Mouse (Mus musculus) intestine, embryonic 14.5 days (tissue): ENCODE results near the gene Col26a1. TPM values are rescaled to one million over a fixed set of nuclear protein-coding genes. Genes with fewer than 3 reads are reported as not detected.

Experiments
- ATAC-seq: fragments of 200-750 bp; cut with Nextera tagmentation; replicated peaks from 2 replicates; pipeline ENCODE4 v1.8.0; 2017; ENCODE audit warnings: low read depth, moderate number of reproducible peaks, moderate TSS enrichment, moderate library complexity; ENCODE audit not compliant: low FRiP score, low TSS enrichment
- DNase-seq: peaks from one replicate; pipeline ENCODE4 v3.0.0-alpha.2; 2018; ENCODE audit warnings: low spot score
- H3K27ac ChIP-seq: fragments of 300-500 bp; sonication (generic); 2 replicates; pipeline ENCODE4 v1.5.1; 2014; ENCODE audit warnings: low read depth, mild to moderate bottlenecking, control low read depth
- H3K27me3 ChIP-seq: fragments of 300-500 bp; sonication (generic); replicated peaks from 2 replicates; pipeline ENCODE4 v1.6.1; 2014; ENCODE audit warnings: low read length, control low read depth; ENCODE audit not compliant: control insufficient read depth, insufficient read depth
- H3K36me3 ChIP-seq: fragments of 300-500 bp; sonication (generic); 2 replicates; pipeline ENCODE4 v1.6.1; 2014; ENCODE audit warnings: low read length, control low read depth; ENCODE audit not compliant: control insufficient read depth, insufficient read depth
- H3K4me1 ChIP-seq: fragments of 300-500 bp; sonication (generic); replicated peaks from 2 replicates; pipeline ENCODE4 v1.6.1; 2014; ENCODE audit warnings: low read length, control low read depth, mixed read lengths; ENCODE audit not compliant: control insufficient read depth, insufficient read depth
- H3K4me2 ChIP-seq: fragments of 300-500 bp; sonication (generic); 2 replicates; pipeline ENCODE4 v1.6.1; 2014; ENCODE audit warnings: low read length
- H3K4me3 ChIP-seq: fragments of 300-500 bp; sonication (generic); 2 replicates; pipeline ENCODE4 v1.5.1; 2014; ENCODE audit warnings: low read depth, low read length, control low read depth, mixed read lengths
- H3K9ac ChIP-seq: fragments of 300-500 bp; sonication (generic); 2 replicates; pipeline ENCODE4 v1.6.1; 2014; ENCODE audit warnings: mild to moderate bottlenecking, low read length
- H3K9me3 ChIP-seq: fragments of 300-500 bp; sonication (generic); 2 replicates; pipeline ENCODE4 v1.6.1; 2016; ENCODE audit warnings: low read length, control low read depth; ENCODE audit not compliant: control insufficient read depth
- WGBS: fragments of 180-500 bp; shearing (Covaris S2); extraction: QIAGEN DNeasy Blood & Tissue Kit; methylation state at CpG from one replicate; pipeline ENCODE4 v1.1.7; 2014; 5-methylcytosine and 5-hydroxymethylcytosine counted together
- polyA plus RNA-seq: library from polyadenylated mRNA; unstranded; fragments of >200 nt; fragmentation: Nextera tagmentation; extraction: Ambion mirVana; gene quantifications from 2 replicates; pipeline ENCODE4 v1.2.1, GENCODE M21; 2014

The Col26a1 gene
- polyA plus RNA-seq, 1 experiment from 2014 or later: 10.4 TPM

DNA sequence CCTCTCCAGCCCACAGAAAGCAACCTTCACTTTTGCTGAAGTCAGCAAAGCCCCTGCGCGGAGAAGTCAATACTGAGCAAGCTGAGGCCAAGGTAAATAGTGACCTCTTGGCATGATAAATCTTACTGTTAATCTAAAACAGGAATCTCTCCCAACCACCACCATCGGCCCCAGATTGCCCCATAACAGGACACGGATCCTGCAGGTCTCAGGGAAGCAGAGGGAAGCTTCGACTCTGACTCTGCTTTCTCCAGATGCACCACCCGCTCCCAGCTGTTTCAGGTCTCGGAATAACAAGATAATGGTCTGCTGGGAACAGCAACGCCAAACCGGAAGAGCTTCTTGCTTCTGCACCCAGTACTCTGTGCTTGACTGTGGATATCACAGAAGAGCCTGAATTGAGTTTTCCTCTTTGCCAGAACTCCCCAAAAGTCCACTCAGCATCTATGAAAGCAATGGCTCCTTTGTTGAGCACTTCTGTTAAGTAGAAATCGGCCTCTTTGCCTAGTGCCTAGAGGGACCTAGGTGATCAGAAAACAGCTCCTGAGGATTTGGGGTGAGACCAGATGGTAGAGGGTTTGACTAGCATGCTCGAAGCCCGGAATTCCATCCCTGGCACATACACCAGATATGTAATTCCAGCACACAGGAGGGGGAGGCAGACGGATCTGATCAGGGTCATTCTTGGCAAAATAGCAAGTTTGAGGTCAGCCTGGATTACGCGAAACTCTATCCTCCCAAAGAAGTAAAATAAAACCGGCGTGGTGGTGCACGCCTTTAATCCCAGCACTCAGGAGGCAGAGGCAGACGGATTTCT, 5.7 kb upstream of the Col26a1 start:
- no peak for DNase-seq
- Histone ChIP-seq H3K27ac (peak overlapping the region; percentile 34; the same call in 1 of the 2 replicates), H3K9me3 (no peaks in the 10 kb centered on the region), H3K27me3 (0 out of 2 replicates have a peak, but pooled peaks cover 4% of the 10 kb centered on the region), H3K36me3 (no peaks in the 10 kb centered on the region), H3K4me2 (peak overlapping the region; percentile 22; the same call in 1 of the 2 replicates), H3K9ac (no peak overlapping the region), H3K4me1 (peaks cover 6% of the 10 kb centered on the region), H3K4me3 (no peak overlapping the region)
- WGBS: 47% methylated on average over 19 of the region's 19 CpGs
- no peak for ATAC-seq

DNA sequence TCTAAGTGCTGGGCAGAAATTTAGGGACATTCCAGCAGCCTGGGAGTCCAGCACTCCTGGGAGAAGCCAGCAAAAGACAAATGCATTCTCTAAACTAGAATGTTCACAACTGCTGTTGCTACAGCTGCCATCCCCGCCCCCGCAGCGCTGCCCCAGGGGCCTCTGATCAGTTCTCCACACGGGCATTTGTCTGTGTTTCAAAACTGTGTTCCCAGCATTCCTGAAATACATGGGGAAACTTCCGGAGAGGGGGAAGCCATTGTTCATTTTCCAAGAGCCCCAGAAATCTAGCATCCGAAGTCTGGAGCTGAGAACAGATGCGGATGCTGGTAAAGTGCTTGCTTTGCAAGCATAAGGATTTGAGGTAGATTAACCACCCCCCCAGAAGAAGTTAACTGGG, 3.9 kb upstream of the Col26a1 start:
- Histone ChIP-seq H3K4me2 (no peak overlapping the region; the same call in 1 of the 2 replicates), H3K4me1 (peaks cover 6% of the 10 kb centered on the region), H3K36me3 (no peaks in the 10 kb centered on the region), H3K9ac (no peak overlapping the region), H3K4me3 (no peak overlapping the region), H3K27me3 (peaks cover 13% of the 10 kb centered on the region; the same call in 1 of the 2 replicates), H3K9me3 (no peaks in the 10 kb centered on the region), H3K27ac (peak overlapping the region; percentile 4; the same call in 1 of the 2 replicates)
- DNase-seq (no peak), ATAC-seq (no peak)
- WGBS: 20% methylated on average over 7 of the region's 7 CpGs

- Histone ChIP-seq H3K27me3 (peaks cover 15% of the 10 kb centered on the region; the same call in 1 of the 2 replicates), H3K36me3 (no peaks in the 10 kb centered on the region), H3K4me1 (peaks cover 4% of the 10 kb centered on the region), H3K27ac (no peak overlapping the region), H3K4me3 (peak overlapping the region; percentile 52), H3K4me2 (peak overlapping the region; percentile 68), H3K9me3 (no peaks in the 10 kb centered on the region), H3K9ac (peak overlapping the region; percentile 49)
- 2% methylated on average over 47 of the region's 47 CpGs for WGBS
- DNase-seq: peak; percentile 73
- peak; percentile 29 for ATAC-seq
Measured at GRCm38 (mm10) chr5:136882055-136882787, 788 bp downstream of the Col26a1 start.

DNA sequence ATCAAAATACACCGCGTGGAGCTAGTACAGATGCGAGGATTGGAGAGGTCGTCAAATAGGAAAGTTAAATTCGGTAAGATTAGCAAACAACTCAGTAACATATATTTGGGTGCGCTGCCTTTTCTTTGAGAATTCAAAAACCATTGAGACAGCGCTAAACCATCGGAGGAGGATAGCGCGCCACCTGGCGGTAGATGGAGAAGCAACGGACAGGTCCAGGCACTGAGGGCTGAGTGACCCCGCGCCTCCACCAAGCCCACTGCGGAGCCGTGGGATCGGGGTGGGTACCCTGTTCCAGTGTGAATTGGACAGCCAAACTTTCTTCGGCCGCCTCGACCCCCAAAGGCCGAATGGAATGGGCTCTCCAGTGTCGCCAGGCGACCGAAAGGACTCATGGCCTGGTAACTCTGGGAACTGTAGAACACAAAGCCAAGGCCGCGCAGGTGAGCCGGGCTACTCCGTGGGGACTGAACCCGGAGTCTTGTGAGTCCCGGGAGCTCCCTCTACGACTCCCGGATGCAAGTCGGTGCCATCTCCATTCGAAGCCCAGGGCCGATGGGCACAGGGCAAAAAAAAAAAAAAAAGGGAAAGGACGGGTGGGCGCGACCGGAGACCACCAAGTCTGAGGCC, 1.5 kb downstream of the Col26a1 start:
- H3K36me3 ChIP-seq: no peaks in the 10 kb centered on the region; the same call in 1 of the 2 replicates
- H3K27me3 ChIP-seq: peaks cover 15% of the 10 kb centered on the region; the same call in 1 of the 2 replicates
- H3K9me3 ChIP-seq: no peaks in the 10 kb centered on the region
- peak; percentile 71 for ATAC-seq
- peak overlapping the region; percentile 49 for H3K9ac ChIP-seq
- peak overlapping the region; percentile 52 for H3K4me3 ChIP-seq
- no peak overlapping the region for H3K27ac ChIP-seq
- WGBS: 2% methylated on average over 35 of the region's 39 CpGs
- H3K4me2 ChIP-seq: peak overlapping the region; percentile 68
- peak; percentile 96 for DNase-seq
- H3K4me1 ChIP-seq: no peaks in the 10 kb centered on the region; the same call in 1 of the 2 replicates

GRCm38 (mm10) chr5:136880101-136880500, 2.9 kb downstream of the Col26a1 start:
- DNase-seq (no peak), ATAC-seq (no peak)
- Histone ChIP-seq H3K27ac (no peak overlapping the region), H3K4me1 (no peaks in the 10 kb centered on the region), H3K4me3 (no peak overlapping the region), H3K9me3 (no peaks in the 10 kb centered on the region), H3K9ac (no peak overlapping the region), H3K4me2 (no peak overlapping the region), H3K27me3 (peaks cover 15% of the 10 kb centered on the region; the same call in 1 of the 2 replicates), H3K36me3 (no peaks in the 10 kb centered on the region; the same call in 1 of the 2 replicates)
- WGBS: 82% methylated on average over 8 of the region's 8 CpGs

GRCm38 (mm10) chr5:136874271-136874670, 8.7 kb downstream of the Col26a1 start:
- 56% methylated on average over 10 of the region's 10 CpGs for WGBS
- no peaks in the 10 kb centered on the region; the same call in 1 of the 2 replicates for H3K36me3 ChIP-seq
- H3K4me2 ChIP-seq: no peak overlapping the region
- H3K27me3 ChIP-seq: no peaks in the 10 kb centered on the region
- ATAC-seq: no peak
- no peak for DNase-seq
- no peak overlapping the region for H3K9ac ChIP-seq
- no peaks in the 10 kb centered on the region for H3K9me3 ChIP-seq
- no peak overlapping the region for H3K4me3 ChIP-seq
- peaks cover 6% of the 10 kb centered on the region for H3K4me1 ChIP-seq
- no peak overlapping the region for H3K27ac ChIP-seq

GRCm38 (mm10) chr5:136872417-136872816, 10.6 kb downstream of the Col26a1 start:
- 75% methylated on average over 8 of the region's 8 CpGs for WGBS
- ATAC-seq (no peak), DNase-seq (no peak)
- Histone ChIP-seq H3K4me1 (peaks cover 6% of the 10 kb centered on the region), H3K36me3 (no peaks in the 10 kb centered on the region; the same call in 1 of the 2 replicates), H3K27me3 (no peaks in the 10 kb centered on the region), H3K27ac (no peak overlapping the region), H3K4me2 (no peak overlapping the region), H3K9ac (no peak overlapping the region), H3K4me3 (no peak overlapping the region), H3K9me3 (no peaks in the 10 kb centered on the region)

DNA sequence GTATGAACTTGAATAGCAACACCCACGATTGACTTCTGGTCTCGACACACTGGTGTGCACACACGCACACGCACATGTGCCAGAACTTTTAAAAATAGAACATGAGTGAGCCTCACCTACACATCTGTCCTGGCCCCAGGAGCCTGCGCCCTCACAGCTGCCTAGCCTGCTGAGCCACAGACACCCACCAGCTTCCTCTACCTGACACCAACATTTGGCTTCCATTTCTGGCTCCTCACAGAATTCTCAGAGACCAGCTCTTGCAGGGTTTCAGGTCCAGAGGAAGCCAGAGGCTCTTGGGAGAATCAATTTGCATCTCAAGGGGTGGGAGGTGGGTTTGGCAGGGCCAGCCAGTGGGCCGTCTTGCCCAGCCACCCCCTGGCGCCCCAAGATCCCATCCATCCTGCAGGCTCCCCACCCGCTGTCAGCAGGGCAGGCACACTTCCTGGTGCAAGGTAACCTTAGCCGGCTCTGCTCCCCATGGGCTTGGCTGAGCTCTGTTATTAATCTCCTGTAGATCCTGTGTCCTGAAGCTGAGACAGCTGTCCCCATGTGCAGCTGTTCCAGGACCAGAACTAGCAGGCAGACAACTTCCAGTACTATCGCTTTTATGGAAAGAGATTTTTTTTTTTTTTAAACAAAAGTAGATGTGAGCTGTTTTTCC, 13.4 kb downstream of the Col26a1 start:
- H3K27me3 ChIP-seq: no peaks in the 10 kb centered on the region
- no peak for ATAC-seq
- H3K9me3 ChIP-seq: no peaks in the 10 kb centered on the region
- no peaks in the 10 kb centered on the region for H3K36me3 ChIP-seq
- H3K27ac ChIP-seq: peak overlapping the region; percentile 54
- no peak overlapping the region for H3K4me3 ChIP-seq
- no peak for DNase-seq
- peaks cover 6% of the 10 kb centered on the region for H3K4me1 ChIP-seq
- WGBS: 52% methylated on average over 10 of the region's 10 CpGs
- no peak overlapping the region for H3K9ac ChIP-seq
- H3K4me2 ChIP-seq: no peak overlapping the region
